Mouse (Mus musculus): ENCODE data around the gene Gm13283. TPM values are rescaled to one million over a fixed set of nuclear protein-coding genes. Genes with fewer than 3 reads are reported as not detected.
"Not testable (repeated sequence)": the region's sequence is repeated elsewhere in the genome, so short reads cannot be mapped to it uniquely, and the experiment has no call there.

Gm13283 gene
- polyA plus RNA-seq, 1 experiment from 2014 or later, result not detected

DNA sequence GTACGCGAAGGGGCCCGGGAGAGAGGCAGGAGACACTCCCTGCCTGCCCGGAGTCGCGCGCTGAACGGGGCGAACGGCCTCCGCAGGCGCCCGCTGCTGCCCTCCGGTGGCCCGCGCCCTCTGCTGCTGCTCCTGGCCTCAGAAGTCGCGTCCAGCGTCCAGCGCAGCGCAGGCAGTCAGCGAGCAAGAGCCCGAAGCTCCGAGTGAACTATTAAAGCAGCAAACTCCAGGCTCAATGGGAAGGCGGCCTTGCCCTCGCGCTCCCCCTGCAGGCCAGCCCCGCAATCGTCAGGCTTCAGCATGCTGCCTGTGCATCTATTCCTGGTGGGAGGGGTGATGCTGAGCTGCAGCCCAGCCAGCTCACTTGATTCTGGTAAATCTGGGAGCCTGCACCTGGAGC is 43.0 kb downstream of the Gm13283 start, which contains the start of gene Gm13287:
Gm13287 (plus strand) TSS at position 301 of the 400 bp plus-strand sequence.
- no CpG with 5 or more reads among the region's 29 CpGs for WGBS
- H3K9ac ChIP-seq (replicated peaks; ENCODE audit: low read length), result not testable (repeated sequence)

DNA sequence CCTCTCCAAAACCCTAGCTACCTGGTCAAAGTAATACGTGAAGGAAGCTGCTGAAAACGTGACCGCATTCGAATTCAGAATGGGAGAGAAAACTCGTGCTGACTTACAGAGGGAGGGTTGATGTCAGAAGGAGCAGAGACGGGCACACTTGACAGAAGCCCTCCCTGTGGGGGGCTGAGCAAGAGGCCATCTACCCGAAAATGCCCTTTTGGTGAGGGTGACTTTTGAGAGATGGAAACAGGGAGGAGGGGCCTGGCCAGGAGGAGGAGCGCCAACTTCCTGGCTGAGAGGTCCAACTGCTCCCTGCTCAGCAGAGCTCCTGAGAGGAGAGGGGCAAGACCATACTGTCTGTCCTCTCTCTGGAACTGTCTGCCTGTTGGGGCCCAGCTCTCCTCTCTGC is 45.3 kb downstream of the Gm13283 start, which contains the start of gene Gm13288:
Gm13288 (plus strand) TSS at position 301 of the 400 bp plus-strand sequence.
- H3K4me1 ChIP-seq (ENCODE audit: control insufficient read depth, insufficient read depth, low read length); H3K9me3 ChIP-seq (ENCODE audit: control insufficient read depth, low read length); ATAC-seq (ENCODE audit: low FRiP score, low TSS enrichment); H3K27me3 ChIP-seq (ENCODE audit: control insufficient read depth, insufficient read depth, low read length); H3K9ac ChIP-seq (replicated peaks; ENCODE audit: low read length); H3K36me3 ChIP-seq (ENCODE audit: control insufficient read depth, insufficient read depth, low read length); H3K27ac ChIP-seq (replicated peaks; ENCODE audit: low read depth, low read length); DNase-seq: not testable (repeated sequence)
- WGBS, result no CpG with 5 or more reads among the region's 8 CpGs
- peak within 1 kb of the TSS; percentile 38 for H3K4me2 ChIP-seq (ENCODE audit: low read length)
- H3K4me3 ChIP-seq (replicated peaks; ENCODE audit: low read depth, low read length), result 0 out of 2 replicates have a peak within 1 kb of the TSS, but pooled peaks have one; percentile 14

More for the DNA sequence above, 43.0 kb downstream of the Gm13283 start, which contains the start of gene Gm13287:
- H3K4me2 ChIP-seq (ENCODE audit: low read length); H3K27me3 ChIP-seq (ENCODE audit: control insufficient read depth, insufficient read depth, low read length); H3K27ac ChIP-seq (replicated peaks; ENCODE audit: low read depth, low read length); H3K9me3 ChIP-seq (ENCODE audit: control insufficient read depth, low read length); ATAC-seq (ENCODE audit: low FRiP score, low TSS enrichment); DNase-seq; H3K36me3 ChIP-seq (ENCODE audit: control insufficient read depth, insufficient read depth, low read length); H3K4me1 ChIP-seq (ENCODE audit: control insufficient read depth, insufficient read depth, low read length); H3K4me3 ChIP-seq (replicated peaks; ENCODE audit: low read depth, low read length): not testable (repeated sequence)

DNA sequence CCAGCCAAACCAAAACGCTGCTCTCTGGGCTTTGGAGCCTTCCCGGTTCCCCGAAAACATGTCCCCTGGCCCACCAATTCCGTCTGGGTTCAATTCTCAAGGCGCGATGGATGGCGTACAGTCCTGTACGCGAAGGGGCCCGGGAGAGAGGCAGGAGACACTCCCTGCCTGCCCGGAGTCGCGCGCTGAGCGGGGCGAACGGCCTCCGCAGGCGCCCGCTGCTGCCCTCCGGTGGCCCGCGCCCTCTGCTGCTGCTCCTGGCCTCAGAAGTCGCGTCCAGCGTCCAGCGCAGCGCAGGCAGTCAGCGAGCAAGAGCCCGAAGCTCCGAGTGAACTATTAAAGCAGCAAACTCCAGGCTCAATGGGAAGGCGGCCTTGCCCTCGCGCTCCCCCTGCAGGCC is 45.8 kb downstream of the Gm13283 start:
- H3K4me3 ChIP-seq (replicated peaks; ENCODE audit: low read depth, low read length), result 0 out of 2 replicates have a peak overlapping the region, but pooled peaks have one; percentile 14
- H3K4me2 ChIP-seq (ENCODE audit: low read length), result peak overlapping the region; percentile 38
- H3K4me1 ChIP-seq (ENCODE audit: control insufficient read depth, insufficient read depth, low read length); ATAC-seq (ENCODE audit: low FRiP score, low TSS enrichment); DNase-seq; H3K27me3 ChIP-seq (ENCODE audit: control insufficient read depth, insufficient read depth, low read length); H3K9me3 ChIP-seq (ENCODE audit: control insufficient read depth, low read length); H3K36me3 ChIP-seq (ENCODE audit: control insufficient read depth, insufficient read depth, low read length); H3K27ac ChIP-seq (replicated peaks; ENCODE audit: low read depth, low read length); H3K9ac ChIP-seq (replicated peaks; ENCODE audit: low read length): not testable (repeated sequence)
- whole genome bisulfite sequencing, result 0% methylated on average over 3 of the region's 34 CpGs

Other genes starting within 250 kb of the Gm13283 start
- not detected in 2 replicates for gene Ifnb1, start 237.3 kb upstream of the Gm13283 start, polyA plus RNA-seq (2014; fragmentation: Nextera tagmentation; extraction: Ambion mirVana)
- gene Ifna15, start 201.9 kb upstream of the Gm13283 start, polyA plus RNA-seq (2014; fragmentation: Nextera tagmentation; extraction: Ambion mirVana), result not detected in 2 replicates
- not detected in 2 replicates for gene Ifna14, start 188.3 kb upstream of the Gm13283 start, polyA plus RNA-seq (2014; fragmentation: Nextera tagmentation; extraction: Ambion mirVana)
- not detected in 2 replicates for gene Ifna9, start 167.7 kb upstream of the Gm13283 start, polyA plus RNA-seq (2014; fragmentation: Nextera tagmentation; extraction: Ambion mirVana)
- not detected in 2 replicates for gene Ifna12, start 156.7 kb upstream of the Gm13283 start, polyA plus RNA-seq (2014; fragmentation: Nextera tagmentation; extraction: Ambion mirVana)
- not detected in 2 replicates for gene C87499, start 125.7 kb upstream of the Gm13283 start, polyA plus RNA-seq (2014; fragmentation: Nextera tagmentation; extraction: Ambion mirVana)
- gene Ifna13, start 115.7 kb upstream of the Gm13283 start, polyA plus RNA-seq (2014; fragmentation: Nextera tagmentation; extraction: Ambion mirVana), result not detected in 2 replicates
- not detected in 2 replicates for gene Ifna16, start 83.2 kb upstream of the Gm13283 start, polyA plus RNA-seq (2014; fragmentation: Nextera tagmentation; extraction: Ambion mirVana)
- not detected in 2 replicates for gene Ifna2, start 76.2 kb upstream of the Gm13283 start, polyA plus RNA-seq (2014; fragmentation: Nextera tagmentation; extraction: Ambion mirVana)
- not detected in 2 replicates for gene Ifnab, start 68.8 kb upstream of the Gm13283 start, polyA plus RNA-seq (2014; fragmentation: Nextera tagmentation; extraction: Ambion mirVana)
- 1.8 and 2.2 TPM in 2 replicates for gene Gm26566, start 38.3 kb upstream of the Gm13283 start, polyA plus RNA-seq (2014; fragmentation: Nextera tagmentation; extraction: Ambion mirVana)
- gene Klhl9, start 37.7 kb upstream of the Gm13283 start, polyA plus RNA-seq (2014; fragmentation: Nextera tagmentation; extraction: Ambion mirVana), result 137 and 177 TPM in 2 replicates
- gene Gm13271, start 5.3 kb upstream of the Gm13283 start, polyA plus RNA-seq (2014; fragmentation: Nextera tagmentation; extraction: Ambion mirVana), result not detected in 2 replicates
- not detected in 2 replicates for gene Gm13290, start 13.7 kb downstream of the Gm13283 start, polyA plus RNA-seq (2014; fragmentation: Nextera tagmentation; extraction: Ambion mirVana)
- not detected in 2 replicates for gene Gm13289, start 16.8 kb downstream of the Gm13283 start, polyA plus RNA-seq (2014; fragmentation: Nextera tagmentation; extraction: Ambion mirVana)
- gene Gm13272, start 19.7 kb downstream of the Gm13283 start, polyA plus RNA-seq (2014; fragmentation: Nextera tagmentation; extraction: Ambion mirVana), result not detected in 2 replicates
- not detected in 2 replicates for gene Ifnz, start 22.0 kb downstream of the Gm13283 start, polyA plus RNA-seq (2014; fragmentation: Nextera tagmentation; extraction: Ambion mirVana)
- not detected in 2 replicates for gene Gm13276, start 25.6 kb downstream of the Gm13283 start, polyA plus RNA-seq (2014; fragmentation: Nextera tagmentation; extraction: Ambion mirVana)
- gene Gm13277, start 28.5 kb downstream of the Gm13283 start, polyA plus RNA-seq (2014; fragmentation: Nextera tagmentation; extraction: Ambion mirVana), result not detected in 2 replicates
- not detected in 2 replicates for gene Gm13278, start 31.4 kb downstream of the Gm13283 start, polyA plus RNA-seq (2014; fragmentation: Nextera tagmentation; extraction: Ambion mirVana)
- gene Gm13275, start 34.4 kb downstream of the Gm13283 start, polyA plus RNA-seq (2014; fragmentation: Nextera tagmentation; extraction: Ambion mirVana), result not detected in 2 replicates
- not detected in 2 replicates for gene Gm13279, start 37.3 kb downstream of the Gm13283 start, polyA plus RNA-seq (2014; fragmentation: Nextera tagmentation; extraction: Ambion mirVana)
- 0.17 TPM in 1 of 2 replicates, not detected in the other for gene Gm13285, start 39.5 kb downstream of the Gm13283 start, polyA plus RNA-seq (2014; fragmentation: Nextera tagmentation; extraction: Ambion mirVana)
- gene Gm13287, start 43.1 kb downstream of the Gm13283 start, polyA plus RNA-seq (2014; fragmentation: Nextera tagmentation; extraction: Ambion mirVana), result not detected in 2 replicates
- 0.08 TPM in 1 of 2 replicates, not detected in the other for gene Gm13288, start 45.4 kb downstream of the Gm13283 start, polyA plus RNA-seq (2014; fragmentation: Nextera tagmentation; extraction: Ambion mirVana)
- not detected in 2 replicates for gene Ifna7, start 56.1 kb downstream of the Gm13283 start, polyA plus RNA-seq (2014; fragmentation: Nextera tagmentation; extraction: Ambion mirVana)
- not detected in 2 replicates for gene Ifna11, start 59.8 kb downstream of the Gm13283 start, polyA plus RNA-seq (2014; fragmentation: Nextera tagmentation; extraction: Ambion mirVana)
- gene Ifna6, start 67.3 kb downstream of the Gm13283 start, polyA plus RNA-seq (2014; fragmentation: Nextera tagmentation; extraction: Ambion mirVana), result not detected in 2 replicates
- not detected in 2 replicates for gene Ifna5, start 75.4 kb downstream of the Gm13283 start, polyA plus RNA-seq (2014; fragmentation: Nextera tagmentation; extraction: Ambion mirVana)
- gene Ifna4, start 81.7 kb downstream of the Gm13283 start, polyA plus RNA-seq (2014; fragmentation: Nextera tagmentation; extraction: Ambion mirVana), result not detected in 2 replicates
- not detected in 2 replicates for gene Ifna1, start 90.0 kb downstream of the Gm13283 start, polyA plus RNA-seq (2014; fragmentation: Nextera tagmentation; extraction: Ambion mirVana)
- gene Ifne, start 120.1 kb downstream of the Gm13283 start, polyA plus RNA-seq (2014; fragmentation: Nextera tagmentation; extraction: Ambion mirVana), result not detected in 2 replicates